Mouse (Mus musculus) heart, adult 2 months (tissue): ENCODE data around the gene Far1. TPM values are rescaled to one million over a fixed set of nuclear protein-coding genes. Genes with fewer than 3 reads are reported as not detected.
A peak's percentile ranks its signal among the peaks of the same experiment; 100 is the strongest.

Experiments used
- DNase-seq, 2 experiments: peaks; one replicate each; pipeline ENCODE4 v3.0.0; 2021
- H3K27ac ChIP-seq: fragments of 200-600 bp; 2 replicates; pipeline ENCODE4 v1.8.1; 2022
- H3K27me3 ChIP-seq: fragments of 200-500 bp; 2 replicates; pipeline ENCODE4 v1.6.1; 2012; ENCODE audit warnings: mild to moderate bottlenecking, low read length, inconsistent platforms, mixed read lengths; ENCODE audit not compliant: control insufficient read depth, insufficient read depth
- H3K36me3 ChIP-seq: fragments of 200-500 bp; 2 replicates; pipeline ENCODE4 v1.6.1; 2012; ENCODE audit warnings: low read length, inconsistent platforms; ENCODE audit not compliant: control insufficient read depth, insufficient read depth
- H3K4me1 ChIP-seq: fragments of 200-500 bp; 2 replicates; pipeline ENCODE4 v1.6.1; 2011; ENCODE audit warnings: low read length; ENCODE audit not compliant: control insufficient read depth, insufficient read depth
- H3K4me3 ChIP-seq: fragments of 200-600 bp; 2 replicates; pipeline ENCODE4 v1.8.1; 2022
- H3K79me2 ChIP-seq: fragments of 200-500 bp; replicated peaks from 2 replicates; pipeline ENCODE4 v1.6.1; 2012; ENCODE audit warnings: mild to moderate bottlenecking, inconsistent platforms, low read length, moderate library complexity, mixed read lengths; ENCODE audit not compliant: control insufficient read depth, insufficient read depth
- H3K9ac ChIP-seq: fragments of 200-500 bp; 2 replicates; pipeline ENCODE4 v1.6.1; 2012; ENCODE audit warnings: low read depth, mild to moderate bottlenecking, control low read depth, inconsistent platforms, low read length, mixed read lengths
- CTCF ChIP-seq: fragments of 200-600 bp; IDR thresholded peaks from 2 replicates; pipeline ENCODE4 v1.8.1; 2022; ENCODE audit warnings: antibody characterized with exemption, mild to moderate bottlenecking, moderate library complexity
- EP300 ChIP-seq: fragments of 200-500 bp; IDR thresholded peaks from 2 replicates; pipeline ENCODE4 v1.6.1; 2011; ENCODE audit warnings: low read depth, low read length, control low read depth; ENCODE audit not compliant: insufficient read depth
- POLR2A ChIP-seq: fragments of 200-500 bp; IDR thresholded peaks from 2 replicates; pipeline ENCODE4 v1.6.1; 2011; ENCODE audit warnings: mild to moderate bottlenecking, low read depth, low read length, control low read depth; ENCODE audit not compliant: insufficient read depth
- WGBS: fragments of 180-500 bp; shearing (Covaris S2); methylation state at CpG from one replicate; pipeline ENCODE4 v1.1.7; 2018; 5-methylcytosine and 5-hydroxymethylcytosine counted together
- intact Hi-C: fragments of 180-260 bp; cut with DNase I; formaldehyde crosslinking; loops from one replicate; pipeline ENCODE4 v1.15.1; 2025
- polyA plus RNA-seq: library from polyadenylated mRNA; depleted of rRNA; stranded (reverse); fragments of >200 nt; gene quantifications from 2 replicates; pipeline ENCODE4 v1.2.3, GENCODE M21; 2012
- total RNA-seq, 2 experiments: library from RNA; stranded (reverse); gene quantifications; 2 replicates each; pipeline ENCODE4 v1.2.3; 2021

Far1 gene
- total and polyA plus RNA-seq, 3 experiments: 8.1 to 19.3 (median 17.9) TPM

DNA sequence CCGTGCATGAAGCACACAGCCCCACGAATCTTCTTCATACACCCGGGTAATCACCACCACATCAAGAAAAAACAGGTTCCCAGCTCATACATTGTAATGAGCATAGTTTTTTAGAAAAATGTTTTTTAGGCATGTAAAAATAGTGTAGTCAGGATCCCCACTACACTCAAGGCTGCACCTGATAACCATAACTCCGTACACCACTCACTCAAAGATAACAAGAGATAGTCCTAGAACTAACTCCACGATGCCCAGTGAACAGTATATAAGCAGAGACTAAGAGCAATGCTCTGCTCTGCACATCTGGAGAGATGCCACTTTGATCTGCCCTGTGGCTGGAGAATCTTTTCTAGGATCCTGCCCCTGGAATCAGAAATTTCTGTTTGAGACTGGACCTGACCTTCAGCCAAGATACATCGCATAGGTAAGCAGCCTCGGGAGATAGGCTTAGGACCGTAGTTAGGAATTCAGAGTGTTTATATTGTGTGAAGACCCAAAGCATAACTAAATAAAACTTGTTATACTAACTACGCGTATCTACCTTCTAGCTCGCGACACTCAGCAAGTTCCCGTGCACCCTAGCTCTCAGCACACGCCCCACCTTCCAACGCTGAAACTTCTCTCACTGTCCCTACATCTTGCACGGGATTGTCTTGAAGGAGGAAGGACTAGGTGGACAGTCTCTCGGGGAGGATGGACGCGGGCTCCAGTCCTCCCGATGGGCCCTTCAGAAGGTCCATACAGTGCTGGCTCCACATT lies 928 bp upstream of the Far1 start:
- TF ChIP-seq CTCF (no peak), POLR2A (no peak), EP300 (no peak)
- no peak for DNase-seq
- WGBS: 11% methylated on average over 20 of the region's 20 CpGs
- peak overlapping the region; percentile 90 for H3K27ac ChIP-seq
- H3K9ac ChIP-seq: peak overlapping the region; percentile 84
- H3K36me3 ChIP-seq: no peaks in the 10 kb centered on the region
- no peaks in the 10 kb centered on the region; the same call in 1 of the 2 replicates for H3K4me1 ChIP-seq
- peaks cover 1% of the 10 kb centered on the region; the same call in 1 of the 2 replicates for H3K79me2 ChIP-seq
- intact Hi-C loops: no loop called here
- no peaks in the 10 kb centered on the region for H3K27me3 ChIP-seq
- peak overlapping the region; percentile 83 for H3K4me3 ChIP-seq

DNA sequence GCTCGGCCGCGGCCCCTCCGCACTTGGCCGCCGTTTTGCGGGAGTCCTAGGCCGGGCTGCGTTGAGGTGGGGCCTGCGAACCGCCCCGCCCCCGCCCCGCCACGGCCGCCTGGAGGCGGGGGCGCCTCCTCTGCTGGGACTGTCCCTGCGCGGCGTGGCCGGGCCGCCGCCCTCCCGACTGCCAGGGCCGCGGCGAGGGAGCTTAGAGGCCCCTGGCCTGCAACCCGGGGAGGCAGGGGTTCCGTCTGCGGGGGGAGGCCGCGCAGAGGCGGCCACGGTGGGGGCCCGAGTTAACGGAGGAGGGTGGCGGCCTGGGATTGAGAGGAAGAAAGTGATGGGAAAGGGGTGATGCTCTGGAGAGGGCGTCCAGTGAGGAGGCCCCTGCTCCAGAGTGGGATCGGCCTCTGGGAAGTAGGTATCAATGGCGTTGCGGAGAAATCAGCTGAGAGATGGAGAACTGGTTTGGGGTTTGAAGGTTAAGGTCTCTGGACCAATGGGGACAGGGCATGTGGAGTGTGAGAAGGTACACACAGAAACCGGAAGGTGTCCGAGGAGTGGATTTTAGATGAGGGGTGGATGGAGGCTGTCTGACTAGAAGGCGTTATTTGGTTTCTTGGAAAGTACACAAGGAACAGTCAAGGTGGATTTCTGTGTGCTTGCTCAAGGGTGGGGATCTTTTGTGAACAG lies 472 bp downstream of the Far1 start:
- H3K27ac ChIP-seq: peak overlapping the region; percentile 90
- intact Hi-C loops: no loop called here
- WGBS: under 1% methylated on average over 39 of the region's 45 CpGs

DNA sequence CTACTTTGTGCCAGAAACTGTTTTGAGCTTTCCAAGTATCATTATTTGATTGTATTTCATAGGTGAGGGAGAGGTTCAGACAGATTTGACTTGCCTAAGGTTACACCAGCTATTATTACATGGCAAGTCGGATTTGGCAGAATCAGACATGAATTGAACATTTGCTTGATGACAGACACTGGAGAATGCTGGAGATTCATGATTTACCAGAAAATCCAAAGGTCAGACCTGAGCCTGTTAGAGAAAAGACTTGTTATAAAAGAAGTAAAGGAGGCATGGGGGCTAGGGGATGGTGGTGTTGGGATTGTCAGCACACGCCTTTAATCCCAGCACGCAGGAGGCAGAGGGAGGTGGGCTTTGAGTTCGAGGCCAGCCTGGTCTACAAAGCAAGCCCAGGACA lies 2.2 kb downstream of the Far1 start:
- TF ChIP-seq EP300: no peak
- no peak for TF ChIP-seq POLR2A
- TF ChIP-seq CTCF: no peak
- intact Hi-C loops: loop anchor here (5.0 kb wide), 1 partner anchor 139 kb away; no protein-coding TSS in a partner anchor
- Histone ChIP-seq H3K27ac (no peak overlapping the region), H3K36me3 (no peaks in the 10 kb centered on the region), H3K79me2 (peaks cover 1% of the 10 kb centered on the region; the same call in 1 of the 2 replicates), H3K27me3 (no peaks in the 10 kb centered on the region), H3K9ac (no peak overlapping the region), H3K4me1 (no peaks in the 10 kb centered on the region; the same call in 1 of the 2 replicates), H3K4me3 (no peak overlapping the region)
- 92% methylated on average over 4 of the region's 4 CpGs for WGBS
- DNase-seq: no peak

More for the DNA sequence above, 472 bp downstream of the Far1 start:
- Histone ChIP-seq H3K36me3 (no peaks in the 10 kb centered on the region), H3K79me2 (peaks cover 1% of the 10 kb centered on the region; the same call in 1 of the 2 replicates), H3K27me3 (no peaks in the 10 kb centered on the region), H3K4me3 (peak overlapping the region; percentile 83), H3K9ac (peak overlapping the region; percentile 84), H3K4me1 (no peaks in the 10 kb centered on the region; the same call in 1 of the 2 replicates)
- DNase-seq: no peak
- TF ChIP-seq EP300: no peak
- no peak for TF ChIP-seq CTCF
- TF ChIP-seq POLR2A: no peak

DNA sequence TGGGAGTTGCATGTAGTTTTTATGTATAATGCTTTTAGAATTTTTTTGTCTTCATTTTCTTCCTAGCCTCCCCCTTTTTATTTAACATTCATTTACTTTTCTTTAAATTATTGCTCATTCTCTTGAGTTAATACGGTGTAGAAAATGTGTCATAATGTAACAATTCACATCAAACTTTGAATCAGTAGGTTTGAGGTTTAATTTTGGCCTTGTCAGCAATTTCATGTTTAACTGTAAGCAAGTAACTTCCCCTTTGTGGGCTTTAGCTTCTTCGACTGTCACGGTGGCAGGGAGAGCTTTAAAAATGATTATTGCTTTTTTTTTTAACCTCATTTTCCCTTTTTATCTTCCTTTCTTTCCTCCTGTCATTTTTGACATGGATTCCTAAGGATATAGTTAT lies 4.8 kb downstream of the Far1 start:
- Histone ChIP-seq H3K36me3 (no peaks in the 10 kb centered on the region), H3K9ac (no peak overlapping the region), H3K79me2 (peaks cover 1% of the 10 kb centered on the region; the same call in 1 of the 2 replicates), H3K4me3 (no peak overlapping the region), H3K27me3 (no peaks in the 10 kb centered on the region), H3K4me1 (no peaks in the 10 kb centered on the region; the same call in 1 of the 2 replicates), H3K27ac (no peak overlapping the region)
- no peak for DNase-seq
- TF ChIP-seq EP300 (no peak), CTCF (no peak), POLR2A (no peak)
- 65% methylated on average over 3 of the region's 3 CpGs for WGBS
- intact Hi-C loops: loop anchor here (5.0 kb wide), 1 partner anchor 141 kb away; no protein-coding TSS in a partner anchor

DNA sequence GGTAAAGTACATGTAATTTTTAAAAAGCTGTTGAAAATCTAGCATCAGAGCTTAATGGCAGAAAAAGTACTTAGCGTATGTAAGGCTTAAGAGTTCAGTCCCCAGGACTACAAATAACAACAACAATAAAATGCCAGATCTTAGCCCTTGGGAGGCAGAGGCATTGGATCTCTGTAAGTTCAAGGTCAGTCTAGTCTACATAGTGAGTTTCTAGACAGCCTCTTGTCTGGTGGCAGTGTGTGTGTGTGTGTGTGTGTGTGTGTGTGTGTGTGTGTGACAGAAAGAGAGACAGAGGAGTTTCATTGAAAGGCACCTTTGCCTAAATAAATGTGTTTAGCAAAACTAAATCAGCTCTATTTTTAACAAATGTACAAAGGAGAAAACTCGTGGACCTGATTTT lies 5.3 kb downstream of the Far1 start:
- TF ChIP-seq EP300 (no peak), CTCF (no peak), POLR2A (no peak)
- Histone ChIP-seq H3K27me3 (no peaks in the 10 kb centered on the region), H3K36me3 (no peaks in the 10 kb centered on the region), H3K9ac (no peak overlapping the region), H3K4me1 (no peaks in the 10 kb centered on the region; the same call in 1 of the 2 replicates), H3K4me3 (no peak overlapping the region), H3K79me2 (peaks cover 1% of the 10 kb centered on the region; the same call in 1 of the 2 replicates), H3K27ac (no peak overlapping the region)
- intact Hi-C loops: loop anchor here (5.0 kb wide), 1 partner anchor 142 kb away; no protein-coding TSS in a partner anchor
- 86% methylated on average over 2 of the region's 2 CpGs for WGBS
- no peak for DNase-seq

DNA sequence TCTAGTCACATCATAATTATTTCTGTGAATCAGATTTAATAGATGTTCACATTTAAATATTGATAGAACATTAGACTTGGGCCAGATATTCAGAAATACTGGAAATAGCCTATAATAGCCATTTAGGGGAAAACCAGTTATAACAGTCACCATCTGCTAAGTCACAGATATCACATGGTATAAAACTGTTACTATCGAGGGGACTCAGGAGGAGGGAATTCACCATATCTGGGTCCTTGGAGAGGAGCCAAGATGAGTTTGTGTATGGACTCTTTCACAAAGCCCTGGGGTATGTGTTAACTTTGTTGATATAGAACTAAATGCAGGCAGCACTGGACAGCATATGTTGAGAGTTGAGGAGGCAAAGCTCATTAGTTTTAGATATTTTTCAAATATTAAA lies 29.5 kb downstream of the Far1 start:
- intact Hi-C loops: no loop called here

More for the DNA sequence above, 29.5 kb downstream of the Far1 start:
- no peaks in the 10 kb centered on the region for H3K27me3 ChIP-seq
- H3K27ac ChIP-seq: no peak overlapping the region
- H3K79me2 ChIP-seq: no peaks in the 10 kb centered on the region
- TF ChIP-seq POLR2A (no peak), EP300 (no peak), CTCF (no peak)
- H3K9ac ChIP-seq: no peak overlapping the region
- no peak for DNase-seq
- WGBS: 26% methylated on average over 1 of the region's 1 CpGs
- no peak overlapping the region for H3K4me3 ChIP-seq
- no peaks in the 10 kb centered on the region for H3K4me1 ChIP-seq
- H3K36me3 ChIP-seq: no peaks in the 10 kb centered on the region
